Mouse (Mus musculus) erythroblast, embryonic 14.5 days (primary cell): ENCODE measurements around the gene Pcmtd2. TPM values are rescaled to one million over a fixed set of nuclear protein-coding genes. Genes with fewer than 3 reads are reported as not detected.
A peak's percentile ranks its signal among the peaks of the same experiment; 100 is the strongest.
"Not testable (repeated sequence)": the region's sequence is repeated elsewhere in the genome, so short reads cannot be mapped to it uniquely, and the experiment has no call there.

Experiments
- H3K27me3 ChIP-seq: 2 replicates; pipeline ENCODE4 v1.6.1; 2012; ENCODE audit warnings: inconsistent platforms; ENCODE audit not compliant: control insufficient read depth
- H3K36me3 ChIP-seq: 2 replicates; pipeline ENCODE4 v1.6.1; 2012; ENCODE audit warnings: mild to moderate bottlenecking, inconsistent platforms; ENCODE audit not compliant: control insufficient read depth
- H3K4me1 ChIP-seq: 2 replicates; pipeline ENCODE4 v1.6.1; 2012; ENCODE audit warnings: inconsistent platforms; ENCODE audit not compliant: control insufficient read depth
- H3K4me3 ChIP-seq: replicated peaks from 2 replicates; pipeline ENCODE3; 2012; ENCODE audit warnings: moderate library complexity, mild to moderate bottlenecking, inconsistent platforms
- H3K9me3 ChIP-seq: 2 replicates; pipeline ENCODE4 v1.6.1; 2012; ENCODE audit warnings: low read length, inconsistent platforms, mixed read lengths; ENCODE audit not compliant: control insufficient read depth
- GATA1 ChIP-seq: IDR thresholded peaks from 2 replicates; pipeline ENCODE4 v1.6.1; 2012; ENCODE audit warnings: low read length, inconsistent platforms, mixed read lengths
- TAL1 ChIP-seq: IDR thresholded peaks from 3 replicates; pipeline ENCODE4 v1.6.1; 2012; ENCODE audit warnings: low read length, inconsistent platforms, mixed read lengths
- polyA plus RNA-seq: library from polyadenylated mRNA; stranded (reverse); fragments of >175 nt; gene quantifications from 2 replicates; pipeline ENCODE4 v1.2.3, GENCODE M21; 2012

Gene Pcmtd2
- polyA plus RNA-seq = 1.3 and 1.5 TPM in 2 replicates

GRCm38 (mm10) chr2:181837372-181838292 is at the start of gene Pcmtd2:
TSS of gene Pcmtd2 (plus strand) at chr2:181837854.
- no peak for TF ChIP-seq TAL1
- Histone ChIP-seq H3K4me3 (peak within 1 kb of the TSS; percentile 82), H3K27me3 (no peaks in the 10 kb centered on the region), H3K36me3 (peaks cover 17% of the 10 kb centered on the region), H3K9me3 (no peaks in the 10 kb centered on the region), H3K4me1 (peaks cover 29% of the 10 kb centered on the region)

- Histone ChIP-seq H3K9me3 (no peaks in the 10 kb centered on the region), H3K4me3 (no peak overlapping the region), H3K27me3 (no peaks in the 10 kb centered on the region), H3K36me3 (no peaks in the 10 kb centered on the region), H3K4me1 (no peaks in the 10 kb centered on the region)
- TF ChIP-seq GATA1 = no peak
- TF ChIP-seq TAL1 = no peak
Observed at GRCm38 (mm10) chr2:181789396-181789795, 48.3 kb upstream of the Pcmtd2 start.

GRCm38 (mm10) chr2:181793186-181793585 is 44.5 kb upstream of the Pcmtd2 start:
- H3K36me3 ChIP-seq, H3K9me3 ChIP-seq, H3K4me3 ChIP-seq, H3K4me1 ChIP-seq, H3K27me3 ChIP-seq: not testable (repeated sequence)

- H3K9me3 ChIP-seq = no peaks in the 10 kb centered on the region
- H3K4me3 ChIP-seq = no peak overlapping the region
- H3K27me3 ChIP-seq = no peaks in the 10 kb centered on the region; the same call in 1 of the 2 replicates
- no peak for TF ChIP-seq GATA1
- TF ChIP-seq TAL1 = no peak
- no peaks in the 10 kb centered on the region for H3K36me3 ChIP-seq
- H3K4me1 ChIP-seq = no peaks in the 10 kb centered on the region
Observed at GRCm38 (mm10) chr2:181795641-181796130, 42.0 kb upstream of the Pcmtd2 start.

GRCm38 (mm10) chr2:181797672-181798071 is 40.0 kb upstream of the Pcmtd2 start:
- no peak overlapping the region for H3K4me3 ChIP-seq
- H3K9me3 ChIP-seq = no peaks in the 10 kb centered on the region
- TF ChIP-seq GATA1 = no peak
- TF ChIP-seq TAL1 = no peak
- no peaks in the 10 kb centered on the region; the same call in 1 of the 2 replicates for H3K27me3 ChIP-seq
- no peaks in the 10 kb centered on the region for H3K4me1 ChIP-seq
- H3K36me3 ChIP-seq = no peaks in the 10 kb centered on the region

- no peaks in the 10 kb centered on the region for H3K27me3 ChIP-seq
- H3K36me3 ChIP-seq = no peaks in the 10 kb centered on the region
- no peaks in the 10 kb centered on the region for H3K9me3 ChIP-seq
- peaks cover 34% of the 10 kb centered on the region for H3K4me1 ChIP-seq
- no peak overlapping the region for H3K4me3 ChIP-seq
- peak; percentile 57 for TF ChIP-seq TAL1
- TF ChIP-seq GATA1 = no peak
Observed at GRCm38 (mm10) chr2:181829032-181829650, 8.5 kb upstream of the Pcmtd2 start.

GRCm38 (mm10) chr2:181832745-181833144 is 4.9 kb upstream of the Pcmtd2 start:
- H3K4me1 ChIP-seq = peaks cover 46% of the 10 kb centered on the region
- no peaks in the 10 kb centered on the region for H3K36me3 ChIP-seq
- no peak for TF ChIP-seq TAL1
- no peak for TF ChIP-seq GATA1
- H3K4me3 ChIP-seq = no peak overlapping the region
- no peaks in the 10 kb centered on the region for H3K27me3 ChIP-seq
- H3K9me3 ChIP-seq = no peaks in the 10 kb centered on the region

GRCm38 (mm10) chr2:181838293-181838680 is 633 bp downstream of the Pcmtd2 start:
- peaks cover 27% of the 10 kb centered on the region for H3K4me1 ChIP-seq
- TF ChIP-seq GATA1 = no peak
- TF ChIP-seq TAL1 = no peak

GRCm38 (mm10) chr2:181845709-181846394 is 8.2 kb downstream of the Pcmtd2 start:
- TF ChIP-seq GATA1 = no peak
- TF ChIP-seq TAL1 = no peak
- peaks cover 2% of the 10 kb centered on the region for H3K4me1 ChIP-seq
- H3K36me3 ChIP-seq = peaks cover 78% of the 10 kb centered on the region
- H3K4me3 ChIP-seq = no peak overlapping the region
- no peaks in the 10 kb centered on the region for H3K27me3 ChIP-seq
- H3K9me3 ChIP-seq = no peaks in the 10 kb centered on the region

More at GRCm38 (mm10) chr2:181838293-181838680, 633 bp downstream of the Pcmtd2 start:
- peaks cover 23% of the 10 kb centered on the region for H3K36me3 ChIP-seq
- peak overlapping the region; percentile 82 for H3K4me3 ChIP-seq
- H3K9me3 ChIP-seq = no peaks in the 10 kb centered on the region
- no peaks in the 10 kb centered on the region for H3K27me3 ChIP-seq
